Mouse (Mus musculus): ENCODE data around the gene Aatf.
"Not testable (repeated sequence)": the region's sequence is repeated elsewhere in the genome, so short reads cannot be mapped to it uniquely, and the experiment has no call there.

The Aatf gene

GRCm38 (mm10) chr11:84430336-84430735 lies 83.0 kb downstream of the Aatf start:
- no peak for DNase-seq

DNA sequence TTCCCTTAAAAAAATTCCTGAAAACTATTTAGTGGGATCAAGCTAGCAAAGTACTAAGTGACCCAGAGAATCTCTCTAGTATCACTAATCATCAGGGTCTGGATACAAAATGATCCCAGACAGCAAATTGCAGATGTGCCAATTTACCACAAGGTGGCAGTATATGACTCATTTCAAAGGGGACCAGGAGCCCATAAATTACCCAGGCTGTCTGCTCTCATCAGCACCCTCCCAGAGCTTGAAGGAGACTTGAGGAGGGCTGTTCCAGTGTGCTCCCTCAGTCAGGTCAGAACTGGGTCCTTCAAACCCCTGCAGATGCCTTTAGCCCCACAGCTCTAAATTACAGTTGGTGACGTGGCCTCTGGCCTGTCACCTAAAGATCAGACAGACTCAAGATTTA lies 83.7 kb downstream of the Aatf start:
- peak; percentile 22 for DNase-seq

DNA sequence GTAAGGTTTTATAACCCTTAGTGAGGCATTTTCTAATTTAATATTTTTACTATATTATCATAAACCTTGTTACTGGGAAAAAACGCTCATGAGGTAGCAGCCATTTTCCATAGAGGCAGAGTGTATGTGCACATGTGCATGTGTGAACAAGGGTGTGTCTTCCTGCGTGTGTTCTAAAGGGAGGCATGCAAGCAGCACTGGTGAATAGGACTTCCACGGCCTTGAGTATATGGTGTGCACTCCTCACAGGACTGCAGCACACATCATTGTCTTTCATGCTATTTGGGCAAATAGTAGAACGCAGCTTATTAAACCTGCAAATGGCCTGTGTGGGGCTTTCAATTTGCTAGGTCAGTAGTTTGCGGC lies 86.7 kb downstream of the Aatf start:
- DNase-seq, result no peak

GRCm38 (mm10) chr11:84425736-84426632 lies 87.3 kb downstream of the Aatf start:
- no peak for DNase-seq

- no peak for DNase-seq
These were observed 92.5 kb downstream of the Aatf start for GRCm38 (mm10) chr11:84420779-84421178.

DNA sequence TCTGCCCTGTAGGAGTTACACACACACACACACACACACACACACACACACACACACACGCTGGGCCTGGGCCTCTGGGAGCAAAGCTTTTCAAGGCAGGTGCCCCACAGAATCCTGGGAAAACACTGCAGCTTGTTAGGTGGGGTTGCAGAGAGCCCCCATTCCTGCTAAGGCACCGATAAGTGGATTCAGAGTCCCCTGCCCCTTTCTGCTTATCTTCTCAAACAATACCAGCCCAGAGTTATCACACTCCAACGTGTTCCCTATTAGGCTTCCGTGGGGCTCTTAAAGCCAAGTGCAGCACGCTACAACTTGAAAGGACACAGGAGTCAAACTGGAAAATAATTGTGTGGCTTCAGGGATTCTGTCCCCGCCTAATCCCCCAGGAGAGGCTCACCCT lies 100.2 kb downstream of the Aatf start:
- no peak for DNase-seq

- DNase-seq, result no peak
These were observed 101.0 kb downstream of the Aatf start for GRCm38 (mm10) chr11:84412201-84412934.

- DNase-seq, result no peak
These were observed 101.7 kb downstream of the Aatf start for GRCm38 (mm10) chr11:84411642-84412018.

GRCm38 (mm10) chr11:84410879-84411641 lies 102.3 kb downstream of the Aatf start:
- DNase-seq, result no peak

- no peak for DNase-seq
These were observed 102.9 kb downstream of the Aatf start for GRCm38 (mm10) chr11:84410383-84410782.

GRCm38 (mm10) chr11:84406733-84407132 lies 106.6 kb downstream of the Aatf start:
- DNase-seq, result peak; percentile 15

- DNase-seq, result no peak
These were observed 118.3 kb downstream of the Aatf start for GRCm38 (mm10) chr11:84395010-84395409.

DNA sequence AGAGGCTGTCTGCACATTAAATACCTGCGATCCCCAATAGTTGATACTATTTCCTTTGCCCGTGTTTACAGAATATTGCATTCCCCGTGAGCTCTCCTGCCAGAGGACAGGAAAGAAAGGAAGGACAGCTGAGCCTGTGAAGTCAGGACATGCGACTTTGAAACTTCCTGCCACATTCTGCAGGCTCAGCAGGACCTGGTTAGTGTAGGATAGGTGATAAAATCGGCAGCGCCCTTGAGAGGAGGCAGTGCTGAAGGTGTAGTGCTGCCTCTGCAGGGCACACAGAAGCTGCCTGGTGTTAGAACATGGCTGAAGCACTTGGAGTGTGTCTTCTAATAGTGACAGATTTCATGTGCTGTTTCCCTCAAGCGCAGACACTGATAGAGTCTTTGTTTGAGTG lies 119.8 kb downstream of the Aatf start:
- no peak for DNase-seq

- DNase-seq, result not testable (repeated sequence)
These were observed 121.3 kb downstream of the Aatf start for GRCm38 (mm10) chr11:84392066-84392465.

DNA sequence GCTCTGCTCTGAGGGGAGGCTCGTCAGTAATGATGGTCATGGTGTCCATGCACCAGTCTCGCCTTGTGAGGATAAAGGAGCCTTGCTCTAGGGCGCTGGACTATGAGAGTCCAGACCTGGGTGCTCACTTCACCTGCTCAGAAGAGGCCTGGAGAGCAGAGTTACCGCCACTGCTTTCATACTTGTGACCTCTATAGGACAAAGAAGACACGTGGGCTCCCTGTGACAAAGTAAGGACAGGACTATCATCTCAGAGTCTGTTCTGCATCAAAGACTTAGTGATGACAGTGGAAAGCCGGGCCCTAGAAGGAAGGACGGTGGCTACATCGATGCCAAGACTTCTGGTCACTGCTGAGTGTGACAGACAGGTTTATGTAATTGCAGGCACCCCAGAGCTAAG lies 122.2 kb downstream of the Aatf start:
- DNase-seq, result no peak

- no peak for DNase-seq
These were observed 124.0 kb downstream of the Aatf start for GRCm38 (mm10) chr11:84389332-84389731.

DNA sequence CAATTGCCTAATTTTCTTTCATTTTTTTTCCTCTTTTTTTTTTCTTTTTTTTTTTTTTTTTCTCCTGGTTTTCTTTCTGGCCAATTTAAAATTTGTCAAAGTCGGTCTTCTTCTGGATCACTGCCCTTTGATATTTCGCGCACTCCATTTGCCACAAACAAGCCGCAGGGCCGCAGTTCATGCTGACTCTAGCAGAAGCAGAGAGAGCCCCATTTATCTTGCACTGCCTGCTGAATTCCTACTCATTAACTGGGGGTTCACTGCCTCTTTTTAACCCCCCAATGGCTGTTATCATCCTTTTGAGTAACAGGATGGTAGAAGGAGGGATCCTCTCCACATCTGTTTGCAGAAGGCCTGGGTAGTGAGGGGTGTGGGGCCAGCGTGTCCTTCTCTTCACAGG lies 129.4 kb downstream of the Aatf start:
- no peak for DNase-seq

DNA sequence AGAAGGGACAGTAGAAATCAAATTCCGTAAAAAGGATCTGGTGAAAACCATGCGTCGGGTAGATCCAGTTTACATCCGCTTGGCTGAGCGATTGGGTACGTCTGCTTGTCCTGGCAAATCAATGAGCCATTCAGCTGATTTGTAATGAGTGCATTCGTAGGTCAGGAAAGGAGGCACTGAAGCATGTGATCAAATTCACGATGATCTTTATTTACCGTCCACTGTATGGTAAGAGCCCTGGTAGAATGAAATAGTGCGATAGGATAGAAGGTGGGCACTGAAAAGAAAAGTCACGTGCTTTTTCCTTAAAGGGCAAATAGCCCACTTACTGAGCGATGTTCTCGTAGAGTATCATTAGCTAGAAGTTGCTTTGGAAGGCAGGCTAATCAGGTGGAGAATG lies 130.9 kb downstream of the Aatf start:
- DNase-seq, result no peak

DNA sequence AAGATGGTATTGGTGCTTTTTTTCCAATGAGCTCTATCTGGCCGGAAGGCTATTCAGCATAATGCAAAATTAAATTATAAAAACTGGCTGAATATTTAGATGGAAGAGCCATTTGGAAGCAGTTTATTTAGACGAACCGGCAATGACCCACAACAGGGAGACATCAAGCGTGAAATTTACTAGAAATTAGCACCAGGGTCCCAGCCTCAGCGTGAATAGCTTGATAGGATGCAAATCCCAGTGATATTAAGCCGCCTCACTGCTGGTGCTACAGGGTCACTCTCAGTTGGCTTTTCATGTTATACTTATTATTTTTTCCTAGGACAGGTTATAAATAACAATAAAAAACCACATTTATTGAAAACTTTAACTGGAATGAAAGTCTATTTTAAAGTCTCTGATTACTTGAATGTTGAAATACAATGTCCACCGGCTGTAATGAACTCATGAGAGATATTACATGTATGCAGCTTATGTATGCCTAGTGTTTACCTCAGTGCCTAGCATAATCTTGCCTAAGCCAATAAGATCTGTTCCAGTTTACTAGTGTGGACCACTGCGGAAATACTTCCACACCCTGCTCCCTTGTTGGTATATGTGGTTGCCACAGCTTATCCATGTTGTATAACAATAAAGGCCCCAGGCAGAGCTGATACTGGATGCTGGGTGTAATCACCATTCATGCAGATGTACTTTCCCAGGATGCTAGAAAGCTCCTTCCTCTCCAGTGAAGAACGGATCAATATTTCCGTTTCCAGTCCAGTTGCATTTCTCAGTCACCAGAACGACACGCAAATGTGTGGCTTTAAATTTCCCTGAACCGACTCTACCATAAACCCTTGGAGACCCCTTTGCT lies 136.6 kb downstream of the Aatf start:
- no peak for DNase-seq

GRCm38 (mm10) chr11:84375951-84376496 lies 137.3 kb downstream of the Aatf start:
- DNase-seq, result no peak

DNA sequence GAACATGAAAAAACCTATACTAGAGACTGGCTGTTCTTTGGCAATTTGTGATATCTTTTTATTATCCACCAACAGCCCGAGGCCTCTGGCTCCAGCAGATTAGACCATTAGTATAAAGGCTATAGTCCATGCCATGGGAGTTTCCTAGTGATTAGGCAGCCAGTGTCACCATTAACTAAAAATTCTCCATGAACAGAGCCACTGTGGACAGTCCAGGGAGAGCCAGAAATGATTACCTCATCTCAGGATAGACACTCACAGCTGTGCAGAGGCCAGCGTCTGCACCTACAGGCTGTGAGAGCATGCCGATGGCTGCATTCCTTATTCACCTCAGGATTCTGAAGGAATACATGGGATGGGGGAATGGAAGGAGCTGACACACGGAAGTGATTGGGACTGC lies 140.2 kb downstream of the Aatf start:
- DNase-seq, result no peak
